Mouse (Mus musculus): ENCODE results near the gene St14. TPM values are rescaled to one million over a fixed set of nuclear protein-coding genes. Genes with fewer than 3 reads are reported as not detected.

Gene St14
- total and polyA plus RNA-seq, 3 experiments: 0.08 to 0.19 TPM; not detected in 1

DNA sequence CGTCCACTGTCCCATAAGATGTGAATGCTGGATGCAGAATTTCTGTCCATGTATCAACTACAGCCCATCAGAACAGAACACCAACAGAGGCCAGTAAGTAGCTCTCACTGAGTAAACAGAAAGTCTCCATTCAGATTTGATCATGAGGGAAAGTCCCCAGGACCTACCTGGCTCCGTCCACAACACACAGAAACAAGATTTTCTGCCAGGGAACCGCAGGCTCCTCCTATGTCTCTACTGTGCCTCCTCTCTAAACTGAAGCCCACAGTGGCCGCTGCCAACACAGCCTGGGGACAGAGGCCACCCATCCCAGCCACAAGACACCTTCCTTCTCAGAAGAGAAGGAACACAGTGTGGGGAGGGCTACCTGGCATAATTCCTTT is 11.1 kb downstream of the St14 start:
- no peak for DNase-seq (ENCODE audit: low read depth, low spot score)
- H3K4me3 ChIP-seq (ENCODE audit: control insufficient read depth in 1 of 2, insufficient read depth in 1 of 2, low read depth in 2 of 2, low read length in 2 of 2): no peak overlapping the region
- TF ChIP-seq TBP (IDR thresholded peaks at IDR 0.05; ENCODE audit: low read depth, low read length): no peak
- no peak for TF ChIP-seq TAL1 (IDR thresholded peaks at IDR 0.05; ENCODE audit: low read length)
- no peak for TF ChIP-seq JUND (IDR thresholded peaks at IDR 0.05; ENCODE audit: low read depth, low read length)
- no peak for TF ChIP-seq HCFC1 (IDR thresholded peaks at IDR 0.05; ENCODE audit: low read depth, low read length)
- no peak for TF ChIP-seq GABPA (IDR thresholded peaks at IDR 0.05; ENCODE audit: low read depth, low read length)
- TF ChIP-seq UBTF (IDR thresholded peaks at IDR 0.05; ENCODE audit: borderline replicate concordance, insufficient read depth, low read depth, low read length): no peak
- TF ChIP-seq MAX (IDR thresholded peaks at IDR 0.05; ENCODE audit: low read length): no peak
- no peak for TF ChIP-seq ELF1 (IDR thresholded peaks at IDR 0.05; ENCODE audit: low read depth, low read length)
- no peak for TF ChIP-seq NRF1 (IDR thresholded peaks at IDR 0.05; ENCODE audit: insufficient read depth, low read depth, low read length, poor library complexity, severe bottlenecking)
- TF ChIP-seq MYC (IDR thresholded peaks at IDR 0.05; ENCODE audit: low read depth, low read length): no peak
- TF ChIP-seq TCF12 (IDR thresholded peaks at IDR 0.05; ENCODE audit: low read depth, low read length): no peak
- no peak for TF ChIP-seq ZKSCAN1 (IDR thresholded peaks at IDR 0.05; ENCODE audit: low read depth, low read length)
- TF ChIP-seq E2F4 (IDR thresholded peaks at IDR 0.05; ENCODE audit: borderline replicate concordance, low read depth, low read length): no peak
- no peak for TF ChIP-seq POLR2AphosphoS5 (IDR thresholded peaks at IDR 0.05; ENCODE audit: borderline replicate concordance, low read depth, low read length)
- no peak for TF ChIP-seq MEF2A (IDR thresholded peaks at IDR 0.05; ENCODE audit: extremely low read depth, insufficient replicate concordance, low read depth, low read length, poor library complexity, severe bottlenecking)
- TF ChIP-seq ETS1 (IDR thresholded peaks at IDR 0.05; ENCODE audit: low read depth, low read length): no peak
- no peak for TF ChIP-seq CHD2 (IDR thresholded peaks at IDR 0.05; ENCODE audit: low read length)
- TF ChIP-seq CHD1 (IDR thresholded peaks at IDR 0.05; ENCODE audit: low read depth, low read length): no peak
- TF ChIP-seq KAT2A (conservative IDR thresholded peaks at IDR 0.05; ENCODE audit: low read depth, low read length): no peak
- no peaks in the 10 kb centered on the region for H3K4me1 ChIP-seq (ENCODE audit: control insufficient read depth in 1 of 2, insufficient read depth in 2 of 2, low read length in 2 of 2)
- H3K9ac ChIP-seq (ENCODE audit: control insufficient read depth, low read depth, low read length, poor library complexity, severe bottlenecking): no peak overlapping the region
- no peak overlapping the region for H3K27ac ChIP-seq (ENCODE audit: control insufficient read depth, low read depth, low read length)
- no peaks in the 10 kb centered on the region for H3K9me3 ChIP-seq (replicated peaks; ENCODE audit: insufficient read depth, low read length)
- H3K36me3 ChIP-seq (ENCODE audit: control insufficient read depth in 1 of 2, insufficient read depth in 2 of 2, low read length in 2 of 2): no peaks in the 10 kb centered on the region
- H3K27me3 ChIP-seq (ENCODE audit: control insufficient read depth in 1 of 2, insufficient read depth in 2 of 2, low read length in 2 of 2): no peaks in the 10 kb centered on the region; a peak in 1 of 4 replicates
- H3K79me2 ChIP-seq (ENCODE audit: control insufficient read depth, insufficient read depth, low read length, poor library complexity): no peaks in the 10 kb centered on the region

GRCm38 (mm10) chr9:31119882-31120532 is 11.6 kb downstream of the St14 start:
- Histone ChIP-seq H3K9ac (ENCODE audit: control insufficient read depth, low read depth, low read length, poor library complexity, severe bottlenecking) (no peak overlapping the region), H3K4me3 (ENCODE audit: control insufficient read depth in 1 of 2, insufficient read depth in 1 of 2, low read depth in 2 of 2, low read length in 2 of 2) (no peak overlapping the region), H3K27ac (ENCODE audit: control insufficient read depth, low read depth, low read length) (no peak overlapping the region), H3K9me3 (replicated peaks; ENCODE audit: insufficient read depth, low read length) (no peaks in the 10 kb centered on the region), H3K4me1 (ENCODE audit: control insufficient read depth in 1 of 2, insufficient read depth in 2 of 2, low read length in 2 of 2) (no peaks in the 10 kb centered on the region), H3K27me3 (ENCODE audit: control insufficient read depth in 1 of 2, insufficient read depth in 2 of 2, low read length in 2 of 2) (no peaks in the 10 kb centered on the region; a peak in 1 of 4 replicates), H3K79me2 (ENCODE audit: control insufficient read depth, insufficient read depth, low read length, poor library complexity) (no peaks in the 10 kb centered on the region), H3K36me3 (ENCODE audit: control insufficient read depth in 1 of 2, insufficient read depth in 2 of 2, low read length in 2 of 2) (no peaks in the 10 kb centered on the region)
- no peak for TF ChIP-seq HCFC1 (IDR thresholded peaks at IDR 0.05; ENCODE audit: low read depth, low read length)
- TF ChIP-seq RCOR1 (IDR thresholded peaks at IDR 0.05; ENCODE audit: low read depth, low read length): no peak
- TF ChIP-seq ZKSCAN1 (IDR thresholded peaks at IDR 0.05; ENCODE audit: low read depth, low read length): no peak
- no peak for TF ChIP-seq BHLHE40 (IDR thresholded peaks at IDR 0.05; ENCODE audit: borderline replicate concordance, low read depth, low read length)
- no peak for TF ChIP-seq ETS1 (IDR thresholded peaks at IDR 0.05; ENCODE audit: low read depth, low read length)
- TF ChIP-seq CTCF (IDR thresholded peaks at IDR 0.05 in 2 of 3, conservative IDR thresholded peaks at IDR 0.05 in 1 of 3; ENCODE audit: control insufficient read depth in 1 of 3, insufficient read depth in 1 of 3, low read depth in 2 of 3, low read length in 3 of 3, poor library complexity in 1 of 3, severe bottlenecking in 1 of 3): no peak
- TF ChIP-seq SIN3A (IDR thresholded peaks at IDR 0.05; ENCODE audit: low read length): no peak
- no peak for TF ChIP-seq TBP (IDR thresholded peaks at IDR 0.05; ENCODE audit: low read depth, low read length)
- TF ChIP-seq SMC3 (IDR thresholded peaks at IDR 0.05; ENCODE audit: low read depth, low read length): no peak
- TF ChIP-seq ELF1 (IDR thresholded peaks at IDR 0.05; ENCODE audit: low read depth, low read length): no peak
- TF ChIP-seq CHD2 (IDR thresholded peaks at IDR 0.05; ENCODE audit: low read length): no peak
- no peak for TF ChIP-seq CHD1 (IDR thresholded peaks at IDR 0.05; ENCODE audit: low read depth, low read length)
- TF ChIP-seq MEF2A (IDR thresholded peaks at IDR 0.05; ENCODE audit: extremely low read depth, insufficient replicate concordance, low read depth, low read length, poor library complexity, severe bottlenecking): no peak
- no peak for TF ChIP-seq USF1 (IDR thresholded peaks at IDR 0.05; ENCODE audit: low read depth, low read length)
- DNase-seq (ENCODE audit: low read depth, low spot score): no peak

All from MEL (cell line).